Mouse (Mus musculus): ENCODE data around the gene Sbno2.

DNA sequence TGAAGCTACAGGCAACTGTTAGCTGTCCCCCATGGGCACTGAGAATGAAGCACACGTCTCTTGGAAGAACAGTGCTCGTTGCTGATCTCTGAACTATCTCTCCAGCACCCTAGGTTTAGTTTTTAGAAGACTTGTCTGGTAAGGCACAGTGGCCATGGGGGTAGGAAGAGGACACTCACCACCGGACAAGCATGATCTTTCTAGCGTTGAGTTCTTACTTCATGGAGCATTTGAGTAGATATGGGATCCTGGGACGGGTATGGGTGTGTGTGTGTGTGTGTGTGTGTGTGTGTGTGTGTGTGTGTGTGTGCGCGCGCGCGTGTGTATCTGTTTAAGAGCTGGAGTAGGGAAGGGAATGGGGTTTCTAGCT, 35.3 kb upstream of the Sbno2 start, which contains the start of gene Cbarp:
- TF ChIP-seq POLR2A (IDR thresholded peaks at IDR 0.05; ENCODE audit: control insufficient read depth, extremely low read depth, insufficient read depth, low read length, poor library complexity) (no peak), CTCF (IDR thresholded peaks at IDR 0.05; ENCODE audit: borderline replicate concordance, control insufficient read depth, extremely low read depth, insufficient read depth, low read length, poor library complexity) (no peak)
